Mouse (Mus musculus) spleen, postnatal 14 days (tissue): ENCODE measurements at regions not wholly inside any gene's neighbourhood (a gene's known extent, or its start where the extent isn't known, plus 50 kb on each side); places are given as distances from the start of the nearest gene placed in this dataset.
"Not testable (repeated sequence)": the region's sequence is repeated elsewhere in the genome, so short reads cannot be mapped to it uniquely, and the experiment has no call there.

ENCODE experiments used
- DNase-seq, 2 experiments: peaks; one replicate each; pipeline ENCODE4 v3.0.0; 2021 to 2022; ENCODE audit warnings: low spot score in 2 of 2

GRCm38 (mm10) chr17:9268776-9269175 lies 153.1 kb upstream of the Gm17728 start:
- no peak for DNase-seq

- not testable (repeated sequence) for DNase-seq
Measured at GRCm38 (mm10) chr17:9278046-9278445, 143.8 kb upstream of the Gm17728 start.

- no peak for DNase-seq
Measured at GRCm38 (mm10) chr17:9279481-9279880, 142.4 kb upstream of the Gm17728 start.

- no peak for DNase-seq
Measured at GRCm38 (mm10) chr17:9281891-9282290, 140.0 kb upstream of the Gm17728 start.

- no peak for DNase-seq
Measured at GRCm38 (mm10) chr17:9282333-9283176, 139.3 kb upstream of the Gm17728 start.

- DNase-seq: no peak
Measured at GRCm38 (mm10) chr17:9286431-9286830, 135.4 kb upstream of the Gm17728 start.

- DNase-seq: no peak
Measured at GRCm38 (mm10) chr17:9286834-9287233, 135.0 kb upstream of the Gm17728 start.

GRCm38 (mm10) chr17:9287682-9288081 lies 134.2 kb upstream of the Gm17728 start:
- no peak for DNase-seq

- no peak for DNase-seq
Measured at GRCm38 (mm10) chr17:9291601-9292000, 130.3 kb upstream of the Gm17728 start.

- no peak for DNase-seq
Measured at GRCm38 (mm10) chr17:9292296-9292695, 129.6 kb upstream of the Gm17728 start.

- no peak for DNase-seq
Measured at GRCm38 (mm10) chr17:9296371-9296770, 125.5 kb upstream of the Gm17728 start.

GRCm38 (mm10) chr17:9298231-9298630 lies 123.6 kb upstream of the Gm17728 start:
- no peak for DNase-seq

- DNase-seq: no peak
Measured at GRCm38 (mm10) chr17:9301101-9301501, 120.8 kb upstream of the Gm17728 start.

GRCm38 (mm10) chr17:9308507-9308906 lies 113.4 kb upstream of the Gm17728 start:
- DNase-seq: no peak

- DNase-seq: no peak
Measured at GRCm38 (mm10) chr17:9322772-9323171, 99.1 kb upstream of the Gm17728 start.

GRCm38 (mm10) chr17:9328886-9329455 lies 92.9 kb upstream of the Gm17728 start:
- no peak for DNase-seq

GRCm38 (mm10) chr17:9357572-9358159 lies 64.2 kb upstream of the Gm17728 start:
- no peak for DNase-seq
